Mouse (Mus musculus) G1E (cell line): ENCODE measurements around the gene Car4. TPM values are rescaled to one million over a fixed set of nuclear protein-coding genes. Genes with fewer than 3 reads are reported as not detected.

Experiments
- ATAC-seq: 2 replicates; pipeline ENCODE4 v1.8.0; 2016; ENCODE audit warnings: mild to moderate bottlenecking; ENCODE audit not compliant: insufficient number of reproducible peaks, poor library complexity, low FRiP score, severe bottlenecking; ENCODE audit errors: extremely low read depth
- DNase-seq: peaks from one replicate; pipeline ENCODE4 v3.0.0; 2012; ENCODE audit warnings: low spot score
- H3K27me3 ChIP-seq: 2 replicates; pipeline ENCODE4 v1.6.1; 2012; ENCODE audit warnings: mild to moderate bottlenecking, low read length, inconsistent platforms; ENCODE audit not compliant: insufficient read depth
- H3K36me3 ChIP-seq: replicated peaks from 2 replicates; pipeline ENCODE3; 2012; ENCODE audit warnings: mild to moderate bottlenecking, inconsistent platforms
- H3K4me1 ChIP-seq: 2 replicates; pipeline ENCODE4 v1.6.1; 2012; ENCODE audit warnings: low read depth, low read length, inconsistent platforms, mixed read lengths; ENCODE audit not compliant: insufficient read depth
- H3K4me3 ChIP-seq: 2 replicates; pipeline ENCODE4 v1.5.1; 2012; ENCODE audit warnings: low read depth, mild to moderate bottlenecking, inconsistent platforms, low read length, moderate library complexity, mixed read lengths
- H3K9me3 ChIP-seq: replicated peaks from 2 replicates; pipeline ENCODE4 v1.6.1; 2012; ENCODE audit warnings: inconsistent platforms
- CTCF ChIP-seq: IDR thresholded peaks from 2 replicates; pipeline ENCODE4 v1.5.1; 2012; ENCODE audit warnings: low read depth, low read length, inconsistent platforms, mixed read lengths
- GATA1 ChIP-seq: IDR thresholded peaks from 2 replicates; pipeline ENCODE4 v1.6.1; 2012; ENCODE audit warnings: borderline replicate concordance, low read length, inconsistent platforms, mixed read lengths
- GATA2 ChIP-seq: IDR thresholded peaks from 2 replicates; pipeline ENCODE4 v1.6.1; 2012; ENCODE audit warnings: low read depth, low read length, inconsistent platforms, borderline replicate concordance
- POLR2AphosphoS5 ChIP-seq: IDR thresholded peaks from 2 replicates; pipeline ENCODE4 v1.6.1; 2012; ENCODE audit warnings: low read depth, low read length, inconsistent platforms; ENCODE audit not compliant: insufficient replicate concordance
- TAL1 ChIP-seq: conservative IDR thresholded peaks from 2 replicates; pipeline ENCODE4 v1.6.1; 2012; ENCODE audit warnings: low read depth, low read length, inconsistent platforms, mixed read lengths
- polyA plus RNA-seq: library from polyadenylated mRNA; stranded (reverse); fragments of >175 nt; gene quantifications from 2 replicates; pipeline ENCODE4 v1.2.3, GENCODE M21; 2012
- total RNA-seq, 2 experiments: library from RNA; stranded (forward) in 1 of 2; stranded (reverse) in 1 of 2; fragments of 200-1000 nt in 1 of 2; fragments of >200 nt in 1 of 2; fragmentation: Nextera tagmentation in 1 of 2; gene quantifications; 2 replicates each; pipeline ENCODE4 v1.2.3; 2014 to 2017

Gene Car4
- total and polyA plus RNA-seq, 3 experiments = not detected

GRCm38 (mm10) chr11:84968775-84969174, 11.2 kb downstream of the Car4 start:
- no peaks in the 10 kb centered on the region for H3K9me3 ChIP-seq
- H3K36me3 ChIP-seq = no peaks in the 10 kb centered on the region
- no peak for TF ChIP-seq TAL1
- TF ChIP-seq GATA1 = no peak
- no peak for TF ChIP-seq POLR2AphosphoS5
- TF ChIP-seq GATA2 = no peak
- TF ChIP-seq CTCF = no peak
- no peak for DNase-seq
- no peak for ATAC-seq
- H3K27me3 ChIP-seq = peaks cover 50% of the 10 kb centered on the region
- H3K4me3 ChIP-seq = no peak overlapping the region
- H3K4me1 ChIP-seq = peaks cover 5% of the 10 kb centered on the region

DNA sequence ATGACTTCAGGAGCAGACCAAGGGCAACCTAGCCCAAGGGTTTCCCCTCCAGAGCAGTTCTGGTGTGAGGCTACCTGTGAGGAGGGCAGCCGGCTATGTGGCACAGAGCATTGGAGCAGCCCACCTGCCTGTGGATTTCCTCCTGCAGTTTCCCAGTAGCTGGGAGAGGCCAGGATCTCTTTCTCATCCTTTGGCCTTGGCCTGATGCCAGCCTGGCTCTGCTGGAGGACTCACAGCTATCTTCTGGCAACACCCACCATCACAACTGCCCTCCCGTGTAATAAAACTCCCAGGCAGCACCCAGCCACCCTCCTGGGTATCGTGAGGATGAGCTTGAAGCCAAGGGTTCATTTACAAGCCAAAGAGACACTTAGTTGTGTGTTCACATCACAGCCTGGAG, 14.5 kb downstream of the Car4 start:
- no peak for DNase-seq
- no peak overlapping the region for H3K4me3 ChIP-seq
- H3K27me3 ChIP-seq = peaks cover 46% of the 10 kb centered on the region
- no peaks in the 10 kb centered on the region for H3K4me1 ChIP-seq
- ATAC-seq = no peak
- no peaks in the 10 kb centered on the region for H3K9me3 ChIP-seq
- TF ChIP-seq TAL1 (no peak), GATA1 (no peak), CTCF (no peak), GATA2 (no peak), POLR2AphosphoS5 (no peak)
- H3K36me3 ChIP-seq = no peaks in the 10 kb centered on the region

- no peak overlapping the region for H3K4me3 ChIP-seq
- no peaks in the 10 kb centered on the region for H3K36me3 ChIP-seq
- TF ChIP-seq CTCF (no peak), GATA1 (no peak), TAL1 (no peak), POLR2AphosphoS5 (no peak), GATA2 (no peak)
- peaks cover 36% of the 10 kb centered on the region for H3K27me3 ChIP-seq
- H3K4me1 ChIP-seq = peaks cover 4% of the 10 kb centered on the region; the same call in 1 of the 2 replicates
- DNase-seq = no peak
- ATAC-seq = no peak
- no peaks in the 10 kb centered on the region for H3K9me3 ChIP-seq
Measured at GRCm38 (mm10) chr11:84973661-84974060, 16.1 kb downstream of the Car4 start.

GRCm38 (mm10) chr11:84974582-84974981, 17.0 kb downstream of the Car4 start:
- no peak overlapping the region for H3K4me3 ChIP-seq
- TF ChIP-seq GATA1 (no peak), TAL1 (no peak), GATA2 (no peak), CTCF (no peak)
- no peak for ATAC-seq
- no peaks in the 10 kb centered on the region for H3K9me3 ChIP-seq
- H3K36me3 ChIP-seq = no peaks in the 10 kb centered on the region
- H3K27me3 ChIP-seq = peaks cover 28% of the 10 kb centered on the region
- H3K4me1 ChIP-seq = peaks cover 4% of the 10 kb centered on the region; the same call in 1 of the 2 replicates
- no peak for DNase-seq

GRCm38 (mm10) chr11:84976706-84977105, 19.1 kb downstream of the Car4 start:
- TF ChIP-seq CTCF = no peak
- no peak for TF ChIP-seq GATA1
- TF ChIP-seq TAL1 = no peak
- TF ChIP-seq POLR2AphosphoS5 = no peak
- no peak for TF ChIP-seq GATA2
- Histone ChIP-seq H3K4me1 (peaks cover 4% of the 10 kb centered on the region; the same call in 1 of the 2 replicates), H3K9me3 (no peaks in the 10 kb centered on the region), H3K27me3 (peaks cover 22% of the 10 kb centered on the region), H3K4me3 (no peak overlapping the region), H3K36me3 (no peaks in the 10 kb centered on the region)
- DNase-seq (no peak), ATAC-seq (no peak)

- Histone ChIP-seq H3K4me3 (no peak overlapping the region), H3K27me3 (peaks cover 17% of the 10 kb centered on the region), H3K4me1 (peaks cover 4% of the 10 kb centered on the region; the same call in 1 of the 2 replicates), H3K9me3 (no peaks in the 10 kb centered on the region), H3K36me3 (no peaks in the 10 kb centered on the region)
- ATAC-seq (no peak), DNase-seq (no peak)
- TF ChIP-seq TAL1 (no peak), GATA1 (no peak), CTCF (no peak), POLR2AphosphoS5 (no peak), GATA2 (no peak)
Measured at GRCm38 (mm10) chr11:84977385-84977952, 19.9 kb downstream of the Car4 start.

GRCm38 (mm10) chr11:84978113-84978512, 20.5 kb downstream of the Car4 start:
- no peak overlapping the region for H3K4me3 ChIP-seq
- peaks cover 4% of the 10 kb centered on the region; the same call in 1 of the 2 replicates for H3K4me1 ChIP-seq
- H3K36me3 ChIP-seq = no peaks in the 10 kb centered on the region
- TF ChIP-seq CTCF = 0 out of 2 replicates have a peak, but pooled peaks have one; percentile 47
- no peak for TF ChIP-seq GATA1
- peaks cover 12% of the 10 kb centered on the region for H3K27me3 ChIP-seq
- ATAC-seq = no peak
- no peaks in the 10 kb centered on the region for H3K9me3 ChIP-seq
- no peak for DNase-seq
